Mouse (Mus musculus) frontal cortex, postnatal 36 days (tissue): Measurements from ENCODE around the gene Hcn3.

Experiments
- DNase-seq, 2 experiments: peaks; one replicate each; pipeline ENCODE4 v3.0.0; 2022; ENCODE audit warnings: low spot score in 2 of 2

Gene Hcn3

GRCm38 (mm10) chr3:89159616-89160344 is at the start of gene Hcn3:
TSS of gene Hcn3 (minus strand) at chr3:89160196.
- DNase-seq, result peak in 1 of 2 experiments; percentile 39

DNA sequence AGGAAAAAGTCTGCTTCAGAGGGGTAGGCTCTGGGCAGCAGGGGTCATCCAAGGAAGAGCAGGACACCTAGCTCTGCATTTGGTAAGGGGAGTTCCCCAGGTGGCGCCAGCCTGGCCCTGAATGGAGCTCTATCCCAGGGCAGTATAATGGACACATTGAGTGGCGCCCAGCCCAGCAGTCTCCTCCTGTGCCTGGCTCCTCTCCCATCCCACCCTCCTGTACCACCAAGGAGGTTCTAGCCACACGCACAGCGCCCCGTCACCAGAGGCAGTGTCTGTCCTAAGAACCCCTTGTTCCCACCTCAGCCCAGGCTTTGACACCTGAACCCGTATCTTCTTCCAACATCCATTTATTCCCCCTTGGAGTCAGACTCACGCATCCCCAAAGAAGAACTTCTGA is 49.7 kb upstream of the Hcn3 start:
- no peak for DNase-seq

- no peak for DNase-seq
Observed at GRCm38 (mm10) chr3:89208736-89209135, 48.7 kb upstream of the Hcn3 start.

DNA sequence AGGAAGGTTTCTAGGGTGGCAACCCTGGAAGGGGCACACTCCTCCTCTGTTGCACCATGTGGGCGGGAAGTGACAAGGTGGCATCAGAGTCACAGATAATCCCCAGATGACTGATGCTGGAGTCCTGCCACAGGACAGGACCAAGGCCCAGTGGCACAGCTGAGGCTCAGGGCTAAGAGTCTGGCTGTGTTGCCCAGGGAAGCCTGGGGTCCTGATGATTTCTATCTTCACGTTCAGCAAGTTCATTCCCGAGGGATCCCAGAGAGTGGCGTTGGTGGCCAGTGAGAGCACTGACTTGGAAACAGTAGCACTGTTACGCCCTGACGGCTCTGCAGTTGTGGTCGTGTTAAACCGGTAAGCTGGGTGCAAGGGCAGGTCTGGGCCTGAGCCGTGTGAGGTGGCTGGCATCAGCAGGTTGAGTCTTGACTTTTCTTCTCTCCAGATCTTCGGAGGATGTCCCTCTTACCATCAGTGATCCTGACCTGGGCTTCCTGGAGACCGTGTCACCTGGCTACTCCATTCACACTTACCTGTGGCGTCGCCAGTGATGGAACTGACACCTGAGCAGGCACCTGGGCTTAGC is 48.2 kb upstream of the Hcn3 start:
- no peak for DNase-seq

DNA sequence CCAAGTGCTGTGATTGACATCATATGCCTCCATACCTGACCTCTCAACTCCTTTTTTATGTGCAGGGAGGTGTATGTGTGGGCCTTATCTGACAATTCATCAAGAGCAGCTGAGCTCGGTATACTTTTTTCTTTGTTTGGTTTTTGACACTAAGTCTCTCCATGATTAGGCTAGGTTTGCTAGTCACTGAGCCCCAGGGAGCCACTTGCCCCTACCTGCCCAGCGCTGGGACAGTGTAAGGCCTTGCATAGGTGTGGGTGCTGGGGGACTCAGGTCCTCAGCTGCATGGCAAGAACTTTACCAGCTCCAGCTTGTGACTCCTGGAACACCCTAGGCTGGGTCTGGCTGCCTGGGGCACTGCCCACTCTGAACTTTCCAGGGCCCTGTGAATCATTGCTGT is 46.7 kb upstream of the Hcn3 start:
- DNase-seq, result no peak

- DNase-seq, result no peak
Observed at GRCm38 (mm10) chr3:89206079-89206478, 46.1 kb upstream of the Hcn3 start.

DNA sequence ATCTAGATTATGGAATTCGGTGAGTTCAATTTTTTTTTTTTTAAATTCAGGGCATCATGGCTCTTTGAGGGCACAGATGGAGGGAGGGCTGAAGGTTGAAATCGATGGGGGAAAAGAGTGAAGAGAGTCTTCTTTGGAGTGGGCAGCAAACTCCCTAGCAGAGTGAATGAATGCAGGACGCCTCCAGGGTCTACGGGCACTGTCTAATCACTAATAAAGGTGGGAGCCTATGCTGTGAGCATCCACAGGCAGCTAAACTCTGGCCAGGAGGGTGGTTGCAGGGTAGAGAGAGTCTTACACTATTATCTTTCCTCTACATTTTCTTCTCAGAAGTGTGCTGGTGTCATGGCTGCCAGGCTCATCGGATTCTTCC is 43.1 kb upstream of the Hcn3 start:
- no peak for DNase-seq

DNA sequence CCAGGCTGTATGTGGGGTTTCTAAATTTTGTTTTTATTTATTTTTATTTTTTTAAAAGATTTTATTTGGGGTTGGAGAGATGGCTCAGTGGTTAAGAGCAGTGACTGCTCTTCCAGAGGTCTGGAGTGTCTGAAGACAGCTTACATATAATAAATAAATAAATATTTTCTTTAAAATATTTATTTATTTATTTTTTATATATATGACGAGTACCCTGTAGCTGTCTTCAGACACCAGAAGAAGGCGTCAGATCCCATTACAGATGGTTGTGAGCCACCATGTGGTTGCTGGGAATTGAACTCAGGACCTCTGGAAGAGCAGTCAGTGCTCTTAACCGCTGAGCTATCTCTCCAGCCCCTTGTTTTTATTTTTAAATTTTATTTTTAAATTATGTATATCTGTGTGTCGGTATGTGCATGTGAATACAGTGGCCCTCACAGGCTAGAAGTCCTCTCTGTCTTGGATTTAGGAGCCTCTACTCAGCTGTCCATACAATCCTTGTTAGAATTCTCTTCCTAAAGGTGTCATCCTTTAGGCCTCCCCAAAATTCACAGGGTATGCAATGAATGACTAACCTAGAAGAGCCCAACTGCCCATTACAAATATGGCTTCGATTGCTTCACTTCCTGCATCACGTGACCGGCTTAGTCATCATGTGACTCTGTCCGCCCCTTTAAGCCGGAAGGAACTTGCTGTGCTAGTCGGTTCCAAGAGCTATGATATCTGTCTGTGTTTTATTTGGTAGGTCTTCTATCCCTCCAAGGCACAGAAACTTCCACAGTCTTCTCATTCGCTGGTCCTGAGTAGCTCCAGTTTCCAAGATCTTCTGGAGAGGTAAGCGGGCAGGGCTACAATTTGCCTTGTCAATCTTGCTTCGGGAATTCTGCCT is 42.5 kb upstream of the Hcn3 start, which contains the start of gene Gba:
TSS of gene Gba (plus strand) at position 676 of the 889 bp plus-strand sequence.
- peak; percentile 84 to 92 for DNase-seq

DNA sequence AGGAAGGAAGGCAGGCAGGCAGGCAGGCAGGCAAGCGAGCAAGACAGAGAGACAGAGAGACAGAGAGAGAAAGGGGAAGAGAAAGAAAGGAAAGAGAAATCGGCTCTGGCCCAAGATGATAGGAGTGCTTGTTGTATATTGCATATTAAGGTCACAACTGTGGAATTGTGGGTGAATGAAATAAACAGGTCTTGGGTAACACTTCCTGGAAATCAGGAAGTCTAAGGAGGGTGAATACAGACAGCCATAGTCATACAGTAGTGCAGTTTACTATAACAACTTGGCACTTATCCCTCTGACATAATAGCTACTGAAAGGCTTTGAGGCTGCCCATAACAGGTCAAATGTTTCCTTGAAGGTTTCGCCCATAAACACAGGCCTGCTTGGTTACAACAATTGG is 39.8 kb upstream of the Hcn3 start:
- DNase-seq, result no peak

GRCm38 (mm10) chr3:89195979-89196877 is 36.2 kb upstream of the Hcn3 start:
- peak; percentile 74 to 83 for DNase-seq

DNA sequence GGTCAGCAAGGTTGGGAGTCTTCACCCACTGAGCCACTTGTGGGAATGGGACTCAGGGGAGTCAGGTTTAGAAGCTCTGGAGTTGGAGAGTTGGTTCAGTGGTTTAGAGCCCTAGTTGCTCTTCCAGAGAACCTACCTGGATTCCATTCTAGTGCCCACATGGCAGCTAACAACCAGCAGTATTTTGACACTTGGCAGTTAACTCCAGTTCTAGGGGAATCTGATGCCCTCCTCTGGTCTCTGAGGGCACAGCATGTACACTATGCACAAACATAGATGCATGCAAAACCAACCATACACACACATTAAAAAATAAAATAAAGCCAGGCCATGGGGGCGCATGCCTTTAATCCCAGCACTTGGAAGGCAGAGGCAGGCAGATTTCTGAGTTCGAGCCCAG is 33.9 kb upstream of the Hcn3 start:
- no peak for DNase-seq

DNA sequence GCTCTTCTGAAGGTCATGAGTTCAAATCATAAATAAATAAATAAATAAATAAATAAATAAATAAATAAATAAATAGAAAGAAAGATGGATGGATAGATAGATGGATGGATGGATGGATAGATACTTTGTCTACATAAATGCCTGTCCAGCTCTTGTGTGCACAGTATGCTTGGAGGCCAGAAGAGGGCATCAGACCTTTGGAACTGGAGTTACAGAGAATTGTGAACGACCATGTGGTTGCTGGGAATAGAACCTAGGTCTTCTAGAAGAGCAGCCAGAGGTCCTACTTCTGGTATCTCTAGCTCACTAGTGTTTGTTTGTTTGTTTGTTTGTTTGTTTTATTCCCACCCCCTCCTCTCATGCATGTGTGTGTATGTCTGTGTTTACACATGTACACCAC is 33.4 kb upstream of the Hcn3 start:
- no peak for DNase-seq

- DNase-seq, result no peak
Observed at GRCm38 (mm10) chr3:89190436-89190835, 30.4 kb upstream of the Hcn3 start.

DNA sequence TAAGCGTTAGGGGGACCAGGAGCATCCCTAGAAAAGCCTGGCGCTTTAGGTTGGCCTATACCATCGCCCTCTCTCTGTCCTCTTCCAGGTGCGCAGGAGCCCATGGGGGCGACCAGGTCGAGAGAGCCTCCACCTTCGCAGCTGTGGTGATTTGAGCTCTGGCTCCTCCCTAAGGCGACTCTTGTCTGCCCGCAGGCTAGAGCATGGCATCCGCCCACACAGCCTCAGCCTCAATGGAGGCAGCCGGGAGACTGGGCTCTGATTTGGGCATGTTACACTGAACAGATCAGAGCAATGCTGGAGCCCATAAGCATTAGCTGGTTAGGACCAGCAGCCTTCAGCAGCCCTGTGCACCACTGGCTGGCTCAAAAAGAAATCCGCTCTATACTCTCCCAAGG is 28.5 kb upstream of the Hcn3 start:
- DNase-seq, result no peak

GRCm38 (mm10) chr3:89187690-89188477 is 27.9 kb upstream of the Hcn3 start:
- no peak for DNase-seq

DNA sequence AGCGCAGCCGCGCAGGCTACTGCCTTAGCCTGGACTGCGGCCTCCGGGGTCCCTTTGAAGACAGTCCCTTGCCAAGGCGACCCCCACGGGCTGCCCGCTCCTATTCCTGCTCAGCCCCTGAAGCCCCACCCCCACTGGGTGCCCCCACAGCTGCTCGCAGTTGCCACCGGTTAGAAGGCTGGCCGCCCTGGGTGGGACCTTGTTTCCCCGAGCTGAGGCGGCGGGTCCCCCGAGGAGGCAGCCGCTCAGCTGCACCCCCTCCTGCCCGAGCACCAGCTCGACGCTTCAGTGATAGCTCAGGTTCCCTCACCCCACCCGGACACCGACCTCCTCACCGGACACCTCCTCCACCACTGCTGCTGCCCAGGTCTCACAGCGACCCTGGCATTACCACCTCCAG is 27.2 kb upstream of the Hcn3 start:
- no peak for DNase-seq

DNA sequence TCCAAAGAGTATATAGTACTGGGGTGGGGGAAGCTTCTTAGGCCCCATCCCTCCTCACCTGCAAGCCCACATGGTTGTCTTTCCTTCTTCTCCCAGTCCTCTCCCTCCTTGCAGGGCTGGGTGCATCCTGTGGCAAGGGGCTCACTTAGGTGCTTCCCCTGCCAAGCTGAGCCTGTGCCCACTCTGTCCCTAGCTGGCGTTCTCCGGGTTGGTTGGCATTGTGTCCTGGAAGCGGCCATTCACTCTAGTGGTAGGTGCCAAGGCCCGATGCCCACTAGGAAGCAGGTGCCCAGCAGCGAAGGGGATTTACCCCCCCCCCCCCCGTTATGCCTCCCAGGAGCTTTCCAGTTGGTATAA is 23.9 kb upstream of the Hcn3 start:
- peak; percentile 33 to 35 for DNase-seq

GRCm38 (mm10) chr3:89183058-89183958 is 23.3 kb upstream of the Hcn3 start, which contains the start of gene Fam189b:
TSS of gene Fam189b (plus strand) at chr3:89183143.
- peak; percentile 94 to 95 for DNase-seq

- no peak for DNase-seq
Observed at GRCm38 (mm10) chr3:89182531-89183057, 22.6 kb upstream of the Hcn3 start.
